Mouse (Mus musculus) forebrain, embryonic 14.5 days (tissue): ENCODE data around the gene Slc22a29. TPM values are rescaled to one million over a fixed set of nuclear protein-coding genes. Genes with fewer than 3 reads are reported as not detected.
"Not testable (repeated sequence)": the region's sequence is repeated elsewhere in the genome, so short reads cannot be mapped to it uniquely, and the experiment has no call there.

Source experiments
- ATAC-seq: fragments of 200-750 bp; cut with Nextera tagmentation; 2 replicates; pipeline ENCODE4 v1.8.0; 2017; ENCODE audit warnings: mild to moderate bottlenecking, moderate library complexity
- DNase-seq: peaks from one replicate; pipeline ENCODE4 v3.0.0-alpha.2; 2015; ENCODE audit warnings: low spot score
- H3K27ac ChIP-seq: fragments of 300-500 bp; sonication (generic); 2 replicates; pipeline ENCODE4 v1.5.1; 2014; ENCODE audit warnings: low read depth, mild to moderate bottlenecking, control low read depth, low read length, moderate library complexity
- H3K27me3 ChIP-seq: fragments of 300-500 bp; sonication (generic); replicated peaks from 2 replicates; pipeline ENCODE4 v1.6.1; 2014; ENCODE audit warnings: low read length, control low read depth, mixed read lengths; ENCODE audit not compliant: control insufficient read depth, insufficient read depth
- H3K36me3 ChIP-seq: fragments of 300-500 bp; sonication (generic); 2 replicates; pipeline ENCODE4 v1.6.1; 2014; ENCODE audit warnings: low read length, control low read depth; ENCODE audit not compliant: control insufficient read depth, insufficient read depth
- H3K4me1 ChIP-seq: fragments of 300-500 bp; sonication (generic); 2 replicates; pipeline ENCODE4 v1.6.1; 2014; ENCODE audit warnings: antibody characterized with exemption, low read length, control low read depth; ENCODE audit not compliant: control insufficient read depth, insufficient read depth
- H3K4me2 ChIP-seq: fragments of 300-500 bp; sonication (generic); 2 replicates; pipeline ENCODE4 v1.6.1; 2014; ENCODE audit warnings: mild to moderate bottlenecking, control low read depth, low read length
- H3K4me3 ChIP-seq: fragments of 300-500 bp; sonication (generic); 2 replicates; pipeline ENCODE4 v1.5.1; 2014; ENCODE audit warnings: low read depth, low read length, control low read depth
- H3K9ac ChIP-seq: fragments of 300-500 bp; sonication (generic); 2 replicates; pipeline ENCODE4 v1.6.1; 2014; ENCODE audit warnings: mild to moderate bottlenecking, low read length, control low read depth, moderate library complexity
- H3K9me3 ChIP-seq: fragments of 300-500 bp; sonication (generic); replicated peaks from 2 replicates; pipeline ENCODE4 v1.6.1; 2016; ENCODE audit warnings: low read length, control low read depth, mixed read lengths; ENCODE audit not compliant: control insufficient read depth
- WGBS: fragments of 180-500 bp; shearing (Covaris S2); extraction: QIAGEN DNeasy Blood & Tissue Kit; methylation state at CpG from one replicate; pipeline ENCODE4 v1.1.7; 2014; 5-methylcytosine and 5-hydroxymethylcytosine counted together
- polyA plus RNA-seq: library from polyadenylated mRNA; unstranded; fragments of >200 nt; fragmentation: Nextera tagmentation; extraction: Ambion mirVana; gene quantifications from 2 replicates; pipeline ENCODE4 v1.2.1, GENCODE M21; 2014

Gene Slc22a29
- polyA plus RNA-seq, 1 experiment from 2014 or later = 0.14 TPM

- DNase-seq, H3K36me3 ChIP-seq, H3K4me3 ChIP-seq, ATAC-seq, H3K27me3 ChIP-seq, H3K4me2 ChIP-seq, H3K9ac ChIP-seq, H3K9me3 ChIP-seq, H3K27ac ChIP-seq, H3K4me1 ChIP-seq: not testable (repeated sequence)
- WGBS = 92% methylated on average over 2 of the region's 3 CpGs
Observed at GRCm38 (mm10) chr19:8131881-8132280, 86.8 kb downstream of the Slc22a29 start, which contains the start of gene Slc22a28. Slc22a28 (minus strand) TSS chr19:8131982.

Other genes with a start within 250 kb of the Slc22a29 start
- gene Slc22a28, start 86.9 kb downstream of the Slc22a29 start, polyA plus RNA-seq = not detected in 2 replicates
- not detected in 2 replicates for gene Slc22a30, start 186.2 kb upstream of the Slc22a29 start, polyA plus RNA-seq